Mouse (Mus musculus): ENCODE measurements at regions not wholly inside any gene's neighbourhood (a gene's known extent, or its start where the extent isn't known, plus 50 kb on each side); places are given as distances from the start of the nearest gene placed in this dataset.

- ChIA-PET CTCF (no interaction called here), POLR2A (no interaction called here)
- ATAC-seq, result peak; percentile 84
- in situ Hi-C loops (cut with MboI; ENCODE audit: low pct_unique_long_range_greater_than_20kb), result no loop called here
- H3K27me3 ChIP-seq, result peaks cover 3% of the 10 kb centered on the region
- peak; percentile 44 for DNase-seq (ENCODE audit: low read depth, low spot score)
- no peak for TF ChIP-seq CTCF (IDR thresholded peaks at IDR 0.05)
These were observed 108.6 kb downstream of the Katnal1 start for GRCm38 (mm10) chr5:148820476-148820875.

- ChIA-PET CTCF (no interaction called here), POLR2A (no interaction called here)
- no peak for TF ChIP-seq CTCF (IDR thresholded peaks at IDR 0.05)
- H3K27me3 ChIP-seq, result peaks cover 3% of the 10 kb centered on the region
- ATAC-seq (no peak), DNase-seq (ENCODE audit: low read depth, low spot score) (no peak)
- in situ Hi-C loops (cut with MboI; ENCODE audit: low pct_unique_long_range_greater_than_20kb), result loop anchor here (10.0 kb wide), 1 partner anchor 225 kb away; no protein-coding TSS in a partner anchor
These were observed 109.7 kb downstream of the Katnal1 start for GRCm38 (mm10) chr5:148819423-148819822.

GRCm38 (mm10) chr5:148818746-148819145 lies 110.4 kb downstream of the Katnal1 start:
- POLR2A ChIA-PET, result no interaction called here
- CTCF ChIA-PET, result interaction anchor here (1.4 kb wide), 1 partner anchor 16 kb away, joined by 3 read pairs; no protein-coding TSS in a partner anchor
- in situ Hi-C loops (cut with MboI; ENCODE audit: low pct_unique_long_range_greater_than_20kb), result loop anchor here (10.0 kb wide), 1 partner anchor 226 kb away; no protein-coding TSS in a partner anchor
- peaks cover 3% of the 10 kb centered on the region for H3K27me3 ChIP-seq
- TF ChIP-seq CTCF (IDR thresholded peaks at IDR 0.05), result no peak
- no peak for ATAC-seq
- no peak for DNase-seq (ENCODE audit: low read depth, low spot score)

- POLR2A ChIA-PET, result interaction anchor here (0.7 kb wide), 1 partner anchor 73 kb away, joined by 4 read pairs; no protein-coding TSS in a partner anchor
- CTCF ChIA-PET, result interaction anchor here (0.9 to 2.0 kb wide), 6 partner anchors 14 to 237 kb away, joined by 3 to 10 read pairs (median 3); no protein-coding TSS in a partner anchor
- in situ Hi-C loops (cut with MboI; ENCODE audit: low pct_unique_long_range_greater_than_20kb), result loop anchor here (10.0 kb wide), 1 partner anchor 232 kb away; no protein-coding TSS in a partner anchor
- ATAC-seq (no peak), DNase-seq (ENCODE audit: low read depth, low spot score) (no peak)
- TF ChIP-seq CTCF (IDR thresholded peaks at IDR 0.05), result no peak
- H3K27me3 ChIP-seq, result no peaks in the 10 kb centered on the region
These were observed 116.3 kb downstream of the Katnal1 start for GRCm38 (mm10) chr5:148812840-148813239.

GRCm38 (mm10) chr5:148812016-148812415 lies 117.1 kb downstream of the Katnal1 start:
- CTCF ChIA-PET, result interaction anchor here (0.9 to 2.0 kb wide), 8 partner anchors 11 to 238 kb away, joined by 3 to 10 read pairs (median 3); no protein-coding TSS in a partner anchor
- DNase-seq (ENCODE audit: low read depth, low spot score) (peak; percentile 28), ATAC-seq (peak; percentile 48)
- peak; percentile 80 for TF ChIP-seq CTCF (IDR thresholded peaks at IDR 0.05)
- POLR2A ChIA-PET, result no interaction called here
- no peaks in the 10 kb centered on the region for H3K27me3 ChIP-seq
- in situ Hi-C loops (cut with MboI; ENCODE audit: low pct_unique_long_range_greater_than_20kb), result loop anchor here (10.0 kb wide), 1 partner anchor 233 kb away; no protein-coding TSS in a partner anchor

GRCm38 (mm10) chr5:148809485-148809884 lies 119.6 kb downstream of the Katnal1 start:
- ChIA-PET CTCF (interaction anchor here (1.1 to 2.3 kb wide), 3 partner anchors 28 to 240 kb away, joined by 3 to 8 read pairs (median 3); no protein-coding TSS in a partner anchor), POLR2A (no interaction called here)
- DNase-seq (ENCODE audit: low read depth, low spot score), result no peak
- no peaks in the 10 kb centered on the region for H3K27me3 ChIP-seq
- no peak for ATAC-seq
- TF ChIP-seq CTCF (IDR thresholded peaks at IDR 0.05), result no peak
- in situ Hi-C loops (cut with MboI; ENCODE audit: low pct_unique_long_range_greater_than_20kb), result no loop called here

- no peaks in the 10 kb centered on the region for H3K27me3 ChIP-seq
- no peak for TF ChIP-seq CTCF (IDR thresholded peaks at IDR 0.05)
- POLR2A ChIA-PET, result no interaction called here
- no peak for DNase-seq (ENCODE audit: low read depth, low spot score)
- in situ Hi-C loops (cut with MboI; ENCODE audit: low pct_unique_long_range_greater_than_20kb), result no loop called here
- CTCF ChIA-PET, result interaction anchor here (1.0 to 2.3 kb wide), 9 partner anchors 22 to 716 kb away, joined by 3 to 9 read pairs (median 4); no protein-coding TSS in a partner anchor
- no peak for ATAC-seq
These were observed 120.1 kb downstream of the Katnal1 start for GRCm38 (mm10) chr5:148809055-148809454.

GRCm38 (mm10) chr5:148808426-148808825 lies 120.7 kb downstream of the Katnal1 start:
- CTCF ChIA-PET, result interaction anchor here (1.0 to 2.3 kb wide), 10 partner anchors 23 to 716 kb away, joined by 3 to 9 read pairs (median 4); no protein-coding TSS in a partner anchor
- POLR2A ChIA-PET, result no interaction called here
- in situ Hi-C loops (cut with MboI; ENCODE audit: low pct_unique_long_range_greater_than_20kb), result no loop called here
- DNase-seq (ENCODE audit: low read depth, low spot score) (no peak), ATAC-seq (peak; percentile 28)
- H3K27me3 ChIP-seq, result no peaks in the 10 kb centered on the region
- TF ChIP-seq CTCF (IDR thresholded peaks at IDR 0.05), result peak; percentile 86

- H3K27me3 ChIP-seq, result no peaks in the 10 kb centered on the region
- in situ Hi-C loops (cut with MboI; ENCODE audit: low pct_unique_long_range_greater_than_20kb), result no loop called here
- TF ChIP-seq CTCF (IDR thresholded peaks at IDR 0.05), result peak; percentile 21
- DNase-seq (ENCODE audit: low read depth, low spot score) (no peak), ATAC-seq (no peak)
- ChIA-PET POLR2A (no interaction called here), CTCF (interaction anchor here (1.2 to 2.3 kb wide), 7 partner anchors 24 to 717 kb away, joined by 3 to 9 read pairs (median 4); no protein-coding TSS in a partner anchor)
These were observed 121.5 kb downstream of the Katnal1 start for GRCm38 (mm10) chr5:148807612-148808011.

GRCm38 (mm10) chr5:148805030-148805429 lies 124.1 kb downstream of the Katnal1 start:
- ChIA-PET POLR2A (no interaction called here), CTCF (no interaction called here)
- ATAC-seq (no peak), DNase-seq (ENCODE audit: low read depth, low spot score) (no peak)
- TF ChIP-seq CTCF (IDR thresholded peaks at IDR 0.05), result no peak
- in situ Hi-C loops (cut with MboI; ENCODE audit: low pct_unique_long_range_greater_than_20kb), result no loop called here
- no peaks in the 10 kb centered on the region for H3K27me3 ChIP-seq

- DNase-seq (ENCODE audit: low read depth, low spot score) (no peak), ATAC-seq (no peak)
- in situ Hi-C loops (cut with MboI; ENCODE audit: low pct_unique_long_range_greater_than_20kb), result no loop called here
- ChIA-PET CTCF (no interaction called here), POLR2A (no interaction called here)
- H3K27me3 ChIP-seq, result no peaks in the 10 kb centered on the region
- no peak for TF ChIP-seq CTCF (IDR thresholded peaks at IDR 0.05)
These were observed 125.3 kb downstream of the Katnal1 start for GRCm38 (mm10) chr5:148803772-148804171.

All from Patski (cell line).